Mouse (Mus musculus) frontal cortex, adult (tissue): ENCODE measurements around the gene Serpinc1.
"Not testable (repeated sequence)": the region's sequence is repeated elsewhere in the genome, so short reads cannot be mapped to it uniquely, and the experiment has no call there.

Source experiments
- ATAC-seq: cut with Nextera tagmentation; 2 replicates; pipeline ENCODE4 v1.9.2; 2017; ENCODE audit warnings: mild to moderate bottlenecking, moderate library complexity, mixed read lengths; ENCODE audit not compliant: low TSS enrichment

Serpinc1 gene

DNA sequence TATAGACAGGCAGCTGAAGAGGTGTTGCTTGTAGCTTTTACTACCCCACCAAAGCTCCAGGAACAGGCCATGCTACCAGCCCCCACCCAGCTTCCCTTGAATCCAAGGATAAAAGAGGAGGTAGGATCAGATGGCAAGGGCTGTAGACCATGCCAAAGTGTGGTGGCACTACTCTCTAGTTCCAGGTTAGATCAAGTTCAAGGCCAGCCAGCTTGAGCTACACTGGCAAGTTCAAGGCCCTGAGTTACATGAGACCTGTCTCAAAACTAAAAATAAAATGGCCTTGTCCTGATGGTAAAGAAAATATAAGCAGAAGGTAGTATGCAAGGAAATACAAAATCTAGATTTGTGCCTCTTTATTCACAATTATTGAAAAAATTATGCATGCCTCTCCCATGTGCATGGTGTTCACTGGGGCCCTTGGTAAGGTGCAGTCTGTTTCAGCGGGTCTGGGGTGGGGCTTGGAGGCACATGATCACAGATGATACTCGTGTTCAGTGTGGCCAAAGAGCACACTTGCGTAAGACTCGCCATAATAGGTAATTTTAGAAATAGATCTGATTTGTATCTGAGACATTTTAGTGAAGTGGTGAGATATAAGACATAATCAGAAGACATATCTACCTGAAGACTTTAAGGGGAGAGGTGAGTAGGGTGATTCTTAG, at the start of gene Serpinc1:
TSS of gene Serpinc1 (plus strand) at position 515 of the 665 bp plus-strand sequence.
- ATAC-seq: no peak

DNA sequence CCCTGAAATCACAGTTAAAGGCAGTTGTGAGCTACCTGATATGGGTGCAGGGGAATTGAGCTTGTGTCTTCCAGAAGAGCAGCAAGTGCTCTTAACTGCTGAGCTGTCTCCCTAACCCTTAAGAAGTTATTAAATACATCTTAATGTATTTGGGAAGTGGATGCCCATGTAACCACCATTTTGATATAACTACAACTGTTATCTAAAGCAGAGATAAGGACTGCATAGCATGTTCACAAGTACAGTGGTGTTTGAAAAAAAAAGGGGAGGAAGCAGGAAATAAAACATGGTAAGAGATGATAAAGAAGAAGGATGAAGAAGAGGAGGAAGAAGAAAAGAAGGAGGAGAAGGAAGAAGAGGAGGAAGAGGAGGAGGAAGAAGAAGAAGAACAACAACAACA, 47.1 kb upstream of the Serpinc1 start:
- ATAC-seq: no peak

DNA sequence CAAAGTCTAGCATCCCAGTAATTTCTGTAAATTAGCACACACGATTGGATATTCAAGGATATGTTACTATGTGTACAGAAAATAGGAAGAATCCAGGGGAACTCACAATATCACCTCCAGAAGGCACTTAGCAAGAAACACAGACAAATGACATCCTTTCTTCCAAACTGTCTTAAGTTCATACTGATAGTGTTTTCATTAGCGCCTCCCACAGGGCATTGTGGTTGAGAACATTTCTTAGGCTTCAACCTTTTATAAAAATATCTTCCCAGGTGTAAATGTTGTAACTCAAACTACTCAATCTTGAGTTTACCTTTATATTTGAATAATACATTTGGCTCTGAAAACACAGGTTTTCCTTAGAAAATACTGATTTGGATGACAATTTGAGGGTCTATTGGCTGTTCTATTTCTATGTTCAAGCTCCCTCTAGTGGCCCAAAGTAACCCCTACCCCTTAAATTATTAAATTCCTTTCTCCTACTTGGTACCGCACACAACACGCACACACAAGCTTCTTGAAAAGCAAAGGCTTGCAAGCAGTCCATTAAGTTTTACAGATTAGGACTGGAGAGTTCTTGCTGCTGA, 44.4 kb upstream of the Serpinc1 start:
- peak; percentile 78 for ATAC-seq

DNA sequence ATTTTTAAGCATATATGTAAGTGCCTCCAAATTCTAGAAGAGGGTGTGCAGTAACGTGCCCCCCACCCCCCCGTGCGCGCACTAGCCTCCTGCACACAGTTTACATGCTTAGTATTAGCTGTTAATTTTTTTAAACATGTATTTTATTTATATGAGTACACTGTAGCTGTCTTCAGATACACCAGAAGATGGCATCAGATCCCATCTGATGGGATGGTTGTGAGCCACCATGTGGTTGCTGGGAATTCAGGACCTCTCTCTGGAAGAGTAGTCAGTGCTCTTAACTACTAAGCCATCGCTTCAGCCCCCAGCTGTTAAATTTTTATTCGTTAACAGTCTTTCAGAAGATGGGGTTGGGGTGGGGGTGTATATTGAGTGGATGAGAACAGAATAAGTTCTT, 42.8 kb upstream of the Serpinc1 start:
- ATAC-seq: no peak

DNA sequence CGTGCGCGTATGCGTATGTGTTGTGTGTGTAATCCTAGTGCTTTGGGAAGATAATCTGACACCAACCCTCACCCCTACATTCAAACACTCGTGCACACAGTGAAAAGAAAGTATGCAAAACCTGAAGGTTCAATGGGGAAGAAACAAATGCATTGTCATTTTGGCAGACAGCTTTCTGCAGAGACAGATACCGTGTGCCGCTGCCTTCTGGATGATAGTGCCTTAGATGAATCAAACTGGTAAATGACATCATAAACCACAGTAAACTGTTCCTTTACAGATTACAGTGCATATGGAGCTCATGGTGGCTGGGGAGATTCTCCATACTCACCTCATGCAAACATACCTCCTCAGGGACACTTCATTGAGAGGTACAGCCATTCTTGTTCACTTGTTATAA, 15.2 kb upstream of the Serpinc1 start:
- no peak for ATAC-seq

DNA sequence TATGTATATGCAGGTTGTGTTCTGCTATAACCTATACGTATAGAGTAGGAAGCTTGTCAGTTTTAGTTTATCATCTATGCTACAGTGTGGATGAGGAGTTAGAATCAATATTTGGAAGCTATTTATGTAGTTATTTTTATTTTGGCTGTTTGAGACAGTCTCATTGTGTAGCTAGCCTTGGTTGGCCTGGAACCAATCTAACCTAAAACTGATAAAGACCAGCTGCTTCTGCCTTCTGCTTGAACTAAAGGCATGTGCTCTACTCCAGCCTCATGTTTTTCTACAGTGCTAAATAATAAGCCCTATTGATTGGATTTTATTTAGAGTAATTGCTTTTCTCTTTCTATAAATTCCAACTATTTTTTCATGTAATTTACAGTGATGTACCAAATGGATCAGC, 11.1 kb upstream of the Serpinc1 start:
- no peak for ATAC-seq

DNA sequence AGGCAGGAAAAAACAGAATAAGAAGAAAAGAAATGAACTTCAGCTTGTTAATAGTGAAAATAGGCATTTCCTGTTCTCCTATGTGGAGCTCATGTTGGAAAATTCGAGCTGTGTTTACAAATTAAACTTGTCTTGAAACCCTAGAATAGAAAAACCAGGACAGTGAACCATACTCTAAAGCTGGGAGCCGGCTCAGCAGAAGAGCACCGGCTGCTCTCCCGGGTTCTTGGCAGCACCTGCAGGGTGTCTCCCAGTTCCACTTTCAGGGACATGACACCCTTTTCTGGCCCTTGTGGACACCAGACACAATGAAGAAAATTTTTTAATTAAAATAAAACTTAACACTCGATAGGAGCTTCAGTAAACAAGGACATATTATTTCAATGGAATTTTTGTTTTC, 9.7 kb upstream of the Serpinc1 start:
- ATAC-seq: peak; percentile 90

DNA sequence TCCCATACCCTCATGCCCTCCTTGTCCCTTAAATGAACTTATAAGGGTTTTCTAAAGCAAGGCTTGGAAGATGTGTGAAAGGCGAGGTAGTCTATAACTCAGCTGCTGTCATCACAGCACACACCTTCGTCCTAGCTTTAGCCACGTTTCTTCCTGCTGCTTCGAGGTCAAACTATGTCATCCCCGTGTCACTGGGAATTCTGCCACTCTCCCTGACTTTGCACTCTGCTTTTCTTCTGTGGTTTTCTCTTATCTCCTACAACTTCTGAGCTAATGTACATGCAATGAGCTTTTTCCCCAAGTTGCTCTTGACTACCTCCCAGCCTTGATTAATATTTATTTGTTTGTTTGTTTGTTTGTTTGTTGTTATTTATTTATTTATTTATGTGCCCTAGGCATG, 1.6 kb downstream of the Serpinc1 start:
- ATAC-seq: no peak

DNA sequence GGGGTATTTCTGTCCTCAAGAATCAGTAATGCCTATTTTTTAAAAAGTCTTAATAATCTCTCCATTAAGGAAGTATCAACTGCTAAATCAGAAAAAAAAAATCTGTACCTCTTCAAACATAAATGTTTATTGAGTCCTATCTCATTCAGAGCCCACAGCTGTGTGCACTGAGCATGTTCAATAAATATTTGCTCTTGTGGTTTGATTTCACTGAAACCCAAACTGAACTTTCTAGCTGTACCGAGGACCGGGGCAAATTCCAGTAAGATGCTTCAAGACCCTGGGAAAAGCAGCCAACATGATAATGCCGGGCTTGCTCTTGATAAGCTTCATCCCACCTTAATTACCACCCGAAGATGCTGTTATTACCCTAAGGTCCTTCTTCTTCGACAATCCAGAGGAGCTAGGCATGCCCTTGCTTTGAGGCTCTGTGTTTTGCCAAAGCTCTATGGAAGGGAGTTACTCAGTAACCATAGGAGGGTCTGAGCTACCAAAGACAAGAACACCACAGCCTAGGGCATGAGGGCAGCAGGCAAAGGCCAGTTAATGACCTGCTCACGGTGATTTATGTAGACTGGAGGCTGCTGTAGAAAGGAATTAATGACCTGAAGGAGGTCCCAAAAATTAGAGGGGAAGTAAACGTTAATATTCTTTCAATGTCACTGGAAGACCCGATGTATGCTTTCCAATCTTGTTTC, 2.3 kb downstream of the Serpinc1 start:
- ATAC-seq: no peak

DNA sequence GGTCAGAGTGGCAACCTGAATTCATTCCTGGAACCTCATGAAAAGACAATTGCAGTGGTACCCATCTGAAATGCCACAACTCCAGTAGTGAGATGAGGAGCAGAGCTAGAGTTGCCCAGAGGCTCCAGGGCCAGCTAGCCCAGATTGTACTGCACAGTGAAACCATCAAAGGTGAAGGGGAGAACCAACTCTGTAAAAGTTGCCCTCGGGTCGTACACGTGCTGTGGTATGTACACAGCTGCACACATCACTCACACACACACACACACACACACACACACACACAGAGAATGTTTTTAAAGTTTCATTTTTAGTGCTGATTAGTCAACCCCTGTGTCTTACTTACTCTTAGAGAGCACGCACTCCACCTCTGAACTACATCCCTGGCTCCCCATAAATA, 3.0 kb downstream of the Serpinc1 start:
- ATAC-seq: no peak

DNA sequence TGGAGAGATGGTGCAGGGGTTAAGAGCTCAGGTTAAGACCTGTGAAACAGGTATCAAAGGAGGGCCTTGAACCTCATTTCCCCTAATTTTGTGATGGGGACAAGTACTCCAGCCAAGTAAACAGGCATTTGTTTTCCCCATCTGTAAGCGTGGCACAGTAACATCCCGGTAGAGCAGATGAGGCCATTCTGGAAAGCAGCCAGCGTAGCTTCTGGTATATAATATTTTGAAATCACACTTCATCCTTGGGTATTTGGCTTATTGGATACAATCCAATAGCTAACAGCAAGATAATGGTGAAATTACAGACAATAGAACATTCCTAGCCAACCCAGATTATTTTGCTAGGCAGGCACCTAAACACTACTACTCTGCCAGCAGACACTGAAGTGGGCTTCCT, 4.5 kb downstream of the Serpinc1 start:
- ATAC-seq: no peak

DNA sequence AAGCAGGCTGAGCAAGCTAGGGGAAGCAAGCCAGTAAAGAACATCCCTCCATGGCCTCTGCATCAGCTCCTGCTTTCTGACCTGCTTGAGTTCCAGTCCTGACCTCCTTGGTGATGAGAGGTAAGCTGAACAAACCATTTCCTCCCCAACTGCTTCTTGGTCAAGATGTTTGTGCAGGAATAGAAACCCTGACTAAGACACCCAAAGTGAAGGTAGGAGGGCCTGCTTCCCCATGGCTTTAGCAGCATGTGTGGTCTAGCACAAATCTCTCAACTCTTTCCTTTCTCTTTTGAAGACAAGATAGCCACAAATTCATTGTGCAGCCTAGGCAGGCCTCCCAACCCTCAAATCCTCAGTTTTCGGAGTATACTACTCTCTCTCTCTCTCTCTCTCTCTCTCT, 6.3 kb downstream of the Serpinc1 start:
- ATAC-seq: not testable (repeated sequence)

DNA sequence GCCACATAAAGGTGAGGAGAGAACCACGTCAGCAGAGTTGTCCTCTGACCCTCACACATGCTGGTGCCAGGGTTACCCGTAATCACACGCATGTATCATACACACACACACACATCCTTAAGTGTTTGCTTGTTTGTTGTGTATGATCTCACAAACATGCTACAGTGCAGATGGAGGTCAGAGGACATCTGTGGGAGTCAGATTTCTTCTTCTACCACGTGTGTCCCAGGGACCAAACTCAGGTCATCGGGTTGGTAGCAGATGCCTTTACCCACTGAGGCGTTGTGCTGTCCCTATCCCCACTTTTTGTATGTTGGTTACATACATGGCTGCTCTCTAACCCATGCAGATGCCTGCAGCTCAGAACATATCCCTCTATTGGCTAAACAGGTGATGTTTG, 7.1 kb downstream of the Serpinc1 start:
- no peak for ATAC-seq

DNA sequence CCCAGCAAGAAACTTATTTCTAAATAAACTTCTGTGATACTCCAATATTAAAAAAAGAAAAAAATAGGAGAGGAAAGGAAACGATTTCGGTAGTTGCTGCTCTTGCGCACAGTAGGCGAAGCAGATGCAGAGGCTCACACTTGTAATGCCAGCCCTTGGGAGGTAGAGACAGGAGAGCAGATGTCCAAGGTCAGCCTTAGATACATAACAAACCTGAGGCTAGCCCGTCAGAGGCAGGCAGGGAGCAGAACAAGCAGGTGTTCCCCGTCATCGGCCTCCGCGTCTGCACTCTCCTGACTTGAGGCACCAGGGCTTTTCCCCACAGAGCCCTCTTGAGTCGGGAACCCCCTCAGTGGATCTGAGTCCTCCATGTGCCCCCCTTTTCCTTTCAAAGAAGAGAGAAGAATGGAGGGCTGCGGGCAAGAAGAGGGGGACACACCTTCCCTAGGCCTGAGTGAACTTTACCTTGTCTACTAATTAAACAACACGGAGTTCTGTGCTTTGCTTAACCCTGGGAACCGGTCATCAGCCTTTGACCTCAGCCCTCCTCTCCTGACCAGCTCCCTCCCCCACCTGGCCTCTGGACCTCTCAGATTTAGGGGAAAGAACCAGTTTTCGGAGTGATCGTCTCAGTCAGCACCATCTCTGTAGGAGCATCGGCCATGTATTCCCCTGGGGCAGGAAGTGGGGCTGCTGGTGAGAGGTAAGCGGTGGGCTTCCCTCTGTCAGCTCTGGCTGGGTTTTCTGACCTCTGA, 8.7 kb downstream of the Serpinc1 start:
- no peak for ATAC-seq

DNA sequence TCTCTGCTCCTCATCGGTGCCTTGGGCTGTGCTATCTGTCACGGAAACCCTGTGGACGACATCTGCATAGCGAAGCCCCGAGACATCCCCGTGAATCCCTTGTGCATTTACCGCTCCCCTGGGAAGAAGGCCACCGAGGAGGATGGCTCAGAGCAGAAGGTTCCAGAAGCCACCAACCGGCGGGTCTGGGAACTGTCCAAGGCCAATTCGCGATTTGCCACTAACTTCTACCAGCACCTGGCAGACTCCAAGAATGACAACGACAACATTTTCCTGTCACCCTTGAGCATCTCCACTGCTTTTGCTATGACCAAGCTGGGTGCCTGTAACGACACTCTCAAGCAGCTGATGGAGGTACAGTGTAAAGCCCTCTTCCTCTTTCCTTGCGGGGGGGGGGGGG, 11.0 kb downstream of the Serpinc1 start:
- ATAC-seq: no peak

DNA sequence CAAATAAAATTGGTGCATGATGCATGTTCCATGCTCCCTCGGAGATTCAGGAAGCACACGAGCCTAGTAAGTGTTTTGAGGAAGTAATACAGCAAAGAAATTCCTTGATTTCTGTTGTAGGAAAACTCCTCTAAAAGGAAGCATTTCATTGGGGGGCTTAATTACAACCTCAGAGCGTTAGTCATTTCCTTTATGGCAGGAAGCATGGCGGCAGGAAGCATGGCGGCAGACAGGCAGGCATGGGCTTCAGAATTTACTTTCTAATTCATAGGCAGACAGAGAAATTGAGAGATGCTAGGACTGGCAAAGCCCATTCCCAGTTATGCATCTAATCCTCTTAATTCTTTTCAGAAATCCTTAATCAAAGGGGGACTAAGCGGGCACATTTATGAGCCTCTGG, 15.5 kb downstream of the Serpinc1 start:
- ATAC-seq: no peak

DNA sequence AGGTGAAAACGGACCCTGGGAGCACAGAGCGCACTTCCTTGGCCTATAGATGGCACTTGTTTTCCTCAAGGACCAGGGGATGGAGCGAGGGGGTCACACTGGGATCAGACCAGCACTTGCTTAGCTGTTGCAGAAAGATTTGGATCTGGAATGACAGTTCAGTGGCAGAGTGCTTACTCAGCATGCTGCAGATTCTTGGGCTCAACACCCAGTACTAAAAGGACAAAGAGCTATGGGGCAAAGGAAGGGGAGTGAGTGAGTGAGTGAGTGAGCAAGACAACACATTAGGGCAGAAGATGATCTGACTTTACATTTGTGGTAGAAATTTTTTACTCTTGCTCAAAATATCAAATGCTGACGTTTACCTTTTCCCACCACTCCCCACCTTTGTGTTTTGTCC, 26.6 kb downstream of the Serpinc1 start:
- ATAC-seq: no peak

DNA sequence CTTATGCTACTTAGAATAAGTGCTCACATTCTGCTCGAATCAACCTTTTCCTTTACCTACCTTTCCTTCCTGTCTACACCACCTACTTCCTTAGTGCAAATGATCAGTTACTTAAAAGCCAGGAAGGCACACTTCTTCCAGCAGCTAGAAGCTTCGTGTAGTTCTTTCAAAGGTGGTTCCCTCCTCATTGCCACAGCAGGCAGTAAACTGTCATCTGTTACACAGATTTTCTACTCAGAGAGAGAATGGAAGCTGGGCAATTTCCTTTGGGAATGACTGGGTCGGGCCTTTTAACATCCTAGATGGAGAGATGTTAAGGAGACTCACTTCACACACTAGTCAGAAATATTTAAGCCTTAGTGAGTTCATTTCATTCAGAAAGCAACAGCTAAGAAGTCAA, 27.1 kb downstream of the Serpinc1 start:
- no peak for ATAC-seq

DNA sequence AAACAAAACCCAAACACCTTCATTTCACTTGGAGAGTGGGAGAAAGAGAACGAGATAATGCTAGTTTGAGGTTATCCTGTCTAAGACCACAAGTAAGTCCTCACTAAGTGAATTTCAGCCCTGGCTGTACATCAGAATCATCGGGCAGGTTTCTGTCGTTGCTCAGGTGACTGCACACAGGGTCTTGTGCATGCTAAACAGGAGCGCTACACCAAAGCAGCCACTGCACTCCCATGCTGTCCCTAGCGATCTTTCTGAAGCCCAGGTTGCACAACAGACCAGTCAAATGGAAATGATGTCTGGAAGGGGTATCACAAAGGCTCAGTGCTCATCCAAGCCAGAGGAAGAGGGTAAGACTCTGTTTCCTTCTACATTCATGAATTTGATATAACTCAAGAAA, 28.1 kb downstream of the Serpinc1 start:
- ATAC-seq: no peak

DNA sequence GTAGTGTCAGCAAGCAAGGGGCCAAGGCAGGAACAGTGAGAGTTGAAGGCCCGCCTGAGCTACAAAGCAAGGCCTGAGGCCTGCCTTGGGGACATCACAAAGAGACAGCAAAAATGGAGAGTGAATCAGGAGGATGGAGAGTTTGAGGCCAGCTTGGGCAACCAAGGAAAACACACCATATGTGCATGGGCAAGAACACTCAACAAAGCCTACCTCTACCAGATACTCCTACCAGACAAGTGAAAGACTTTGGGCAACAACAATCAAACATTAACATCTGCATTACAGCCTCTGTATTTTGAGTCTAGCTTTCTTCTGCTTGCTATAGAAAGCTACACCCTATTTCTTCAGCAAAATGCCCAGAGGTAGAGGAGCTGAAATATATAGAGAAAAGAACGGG, 29.7 kb downstream of the Serpinc1 start:
- no peak for ATAC-seq

DNA sequence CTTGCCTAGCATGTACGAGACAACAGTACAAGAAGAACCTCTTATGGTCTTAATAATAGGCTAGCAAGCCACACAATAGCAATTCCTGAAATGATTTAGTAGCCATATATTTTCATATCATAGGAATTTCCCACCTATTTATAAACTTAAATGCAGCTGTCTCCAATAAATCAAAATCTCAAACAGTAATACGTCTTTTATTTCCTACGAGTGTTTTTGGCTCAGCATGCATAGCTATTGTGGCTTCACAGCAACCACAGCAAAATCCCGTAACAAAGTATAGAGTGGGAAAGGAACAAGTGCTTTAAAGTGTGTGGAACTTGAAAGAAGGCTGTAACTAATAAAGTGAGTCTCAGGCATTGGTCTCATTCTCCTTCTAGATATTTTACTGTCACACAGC, 32.1 kb downstream of the Serpinc1 start:
- ATAC-seq: no peak

DNA sequence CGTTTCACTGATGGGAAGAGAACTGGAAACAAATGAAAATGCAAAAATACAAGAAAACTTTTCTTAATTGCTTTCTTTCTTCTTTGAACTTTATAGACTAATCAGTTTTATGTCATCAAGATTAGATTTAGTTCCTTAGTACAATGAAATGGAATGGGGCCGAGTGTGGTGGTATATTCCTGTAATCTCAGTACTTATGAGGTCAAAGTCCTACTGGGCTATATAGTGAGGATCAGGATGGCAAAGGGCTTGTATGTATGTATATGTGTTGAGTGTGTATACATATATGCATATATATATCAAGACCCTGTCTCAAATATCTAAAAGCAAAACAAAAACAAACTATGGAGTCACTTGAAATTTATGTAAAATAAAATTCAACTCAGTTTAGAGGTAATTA, 38.0 kb downstream of the Serpinc1 start:
- ATAC-seq: no peak

DNA sequence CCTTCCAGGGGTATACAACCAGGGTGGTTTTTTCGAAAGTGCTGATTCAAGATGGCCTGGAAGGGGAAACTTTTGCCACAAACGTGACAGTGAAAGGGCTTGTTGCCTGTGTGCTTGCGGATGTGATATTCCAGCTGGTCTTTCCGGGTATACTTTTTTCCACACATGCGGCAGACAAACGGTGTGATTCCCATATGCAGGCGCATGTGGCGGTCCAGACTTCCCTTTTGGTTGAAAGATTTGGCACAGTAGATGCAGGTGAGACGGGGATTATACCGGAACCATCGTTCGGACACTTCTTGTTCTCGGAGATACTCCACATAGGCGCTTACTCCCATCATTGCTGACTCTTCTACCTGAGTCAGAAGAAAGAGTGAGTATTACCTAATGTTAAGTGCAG, 41.7 kb downstream of the Serpinc1 start:
- no peak for ATAC-seq
